In genomic region chr17:65741565-65741964, GRCm38 (mm10) we compare ENCODE assay signal across 22 mouse cellular contexts. TPM values are rescaled to one million over a fixed set of nuclear protein-coding genes. Genes with fewer than 3 reads are reported as not detected.
DNase-seq lines count a peak whose midpoint lies in the region; ATAC-seq and TF ChIP-seq lines count a peak whose summit lies in the region.
"Had no signal": no experiment of that assay in that cellular context is flagged by ENCODE, and none has a peak within 500 bp of the region (broad histone marks: within the 10 kb centered on the region; RNA-seq: fewer than 3 reads in every experiment).

No protein-coding gene starts in this region.

- no peak for DNase-seq in hindbrain, embryonic 11.5 days (ENCODE audit: low spot score)
- no peak for DNase-seq in midbrain, embryonic 14.5 days
- no peak for DNase-seq in midbrain, postnatal 0 days (ENCODE audit: low spot score)
- DNase-seq in right cerebral cortex, postnatal 4 days, result no peak
- DNase-seq: adrenal gland, postnatal 36 days; cerebellum, adult 11 months; cerebellum, adult 9-11 months; gastrocnemius, adult 2 months; heart, postnatal 4 days; kidney, adult 2 months; kidney, postnatal 10 days; lung, postnatal 4 days; right cerebral cortex, postnatal 25 days; thymus, postnatal 25 days had no signal

- no peaks in the 10 kb centered on the region for H3K36me3 ChIP-seq in hindbrain, embryonic 11.5 days (ENCODE audit: control insufficient read depth, insufficient read depth, low read length)
- no peaks in the 10 kb centered on the region for H3K36me3 ChIP-seq in hindbrain, embryonic 16.5 days (ENCODE audit: control insufficient read depth, insufficient read depth, low read length)
- no peaks in the 10 kb centered on the region for H3K36me3 ChIP-seq in midbrain, embryonic 14.5 days (ENCODE audit: control insufficient read depth, insufficient read depth, low read length)
- H3K36me3 ChIP-seq in midbrain, postnatal 0 days (ENCODE audit: insufficient read depth, low read length), result no peaks in the 10 kb centered on the region
- peaks cover 12% of the 10 kb centered on the region; the same call in 1 of the 2 replicates for H3K36me3 ChIP-seq in forebrain, embryonic 13.5 days (ENCODE audit: poor library complexity, severe bottlenecking)
- H3K36me3 ChIP-seq in neural tube, embryonic 12.5 days, result no peaks in the 10 kb centered on the region; the same call in 1 of the 2 replicates
- H3K36me3 ChIP-seq: stomach, embryonic 15.5 days had no signal

- H3K9ac ChIP-seq in hindbrain, embryonic 11.5 days (ENCODE audit: low read depth, low read length), result no peak overlapping the region
- H3K9ac ChIP-seq in hindbrain, embryonic 16.5 days (ENCODE audit: low read depth, low read length), result no peak overlapping the region
- H3K9ac ChIP-seq in midbrain, embryonic 14.5 days (replicated peaks; ENCODE audit: low read length), result no peak overlapping the region
- H3K9ac ChIP-seq in midbrain, postnatal 0 days (replicated peaks; ENCODE audit: low read length, poor library complexity, severe bottlenecking), result no peak overlapping the region
- no peak overlapping the region for H3K9ac ChIP-seq in forebrain, embryonic 13.5 days
- H3K9ac ChIP-seq in neural tube, embryonic 12.5 days, result no peak overlapping the region
- H3K9ac ChIP-seq: embryonic facial prominence, embryonic 12.5 days; stomach, embryonic 15.5 days had no signal

- H3K4me1 ChIP-seq in hindbrain, embryonic 11.5 days (replicated peaks; ENCODE audit: control insufficient read depth, insufficient read depth, low read length), result no peaks in the 10 kb centered on the region
- H3K4me1 ChIP-seq in hindbrain, embryonic 16.5 days (ENCODE audit: control insufficient read depth, insufficient read depth, low read depth, low read length), result peaks cover 11% of the 10 kb centered on the region
- peaks cover 19% of the 10 kb centered on the region for H3K4me1 ChIP-seq in midbrain, embryonic 14.5 days (ENCODE audit: control insufficient read depth, insufficient read depth, low read length)
- no peaks in the 10 kb centered on the region for H3K4me1 ChIP-seq in midbrain, postnatal 0 days (ENCODE audit: insufficient read depth, low read length)
- peaks cover 34% of the 10 kb centered on the region for H3K4me1 ChIP-seq in forebrain, embryonic 13.5 days
- H3K4me1 ChIP-seq in neural tube, embryonic 12.5 days, result peaks cover 13% of the 10 kb centered on the region
- H3K4me1 ChIP-seq: embryonic facial prominence, embryonic 12.5 days; stomach, embryonic 15.5 days had no signal

- no peak for ATAC-seq in hindbrain, embryonic 11.5 days (ENCODE audit: low FRiP score)
- no peak for ATAC-seq in hindbrain, embryonic 16.5 days
- ATAC-seq in midbrain, embryonic 14.5 days (ENCODE audit: low FRiP score, low TSS enrichment), result no peak
- no peak for ATAC-seq in midbrain, postnatal 0 days (ENCODE audit: low FRiP score)
- ATAC-seq in forebrain, embryonic 13.5 days, result no peak
- no peak for ATAC-seq in neural tube, embryonic 12.5 days (ENCODE audit: low FRiP score, low read depth)
- ATAC-seq in activated CD4-positive, CD25-positive, alpha-beta regulatory T cell, adult 4 months, result no peak

- H3K27me3 ChIP-seq in hindbrain, embryonic 11.5 days (ENCODE audit: control insufficient read depth, insufficient read depth, low read length), result no peaks in the 10 kb centered on the region
- no peaks in the 10 kb centered on the region for H3K27me3 ChIP-seq in hindbrain, embryonic 16.5 days (replicated peaks; ENCODE audit: control insufficient read depth, insufficient read depth, low read length)
- H3K27me3 ChIP-seq in midbrain, embryonic 14.5 days (ENCODE audit: control insufficient read depth, insufficient read depth, low read length), result no peaks in the 10 kb centered on the region
- H3K27me3 ChIP-seq in midbrain, postnatal 0 days (ENCODE audit: insufficient read depth, low read length), result no peaks in the 10 kb centered on the region
- H3K27me3 ChIP-seq in forebrain, embryonic 13.5 days, result no peaks in the 10 kb centered on the region
- H3K27me3 ChIP-seq in neural tube, embryonic 12.5 days (replicated peaks), result no peaks in the 10 kb centered on the region
- H3K27me3 ChIP-seq: embryonic facial prominence, embryonic 12.5 days; stomach, embryonic 15.5 days had no signal

- no peak for TF ChIP-seq CTCF in midbrain, postnatal 0 days (IDR thresholded peaks at IDR 0.05)

- no peak overlapping the region for H3K4me3 ChIP-seq in hindbrain, embryonic 11.5 days (ENCODE audit: low read depth, low read length)
- H3K4me3 ChIP-seq in hindbrain, embryonic 16.5 days (ENCODE audit: low read length), result no peak overlapping the region
- H3K4me3 ChIP-seq in midbrain, embryonic 14.5 days (replicated peaks; ENCODE audit: low read depth, low read length), result no peak overlapping the region
- no peak overlapping the region for H3K4me3 ChIP-seq in midbrain, postnatal 0 days (ENCODE audit: low read depth, low read length)
- H3K4me3 ChIP-seq in forebrain, embryonic 13.5 days, result no peak overlapping the region
- no peak overlapping the region for H3K4me3 ChIP-seq in neural tube, embryonic 12.5 days
- H3K4me3 ChIP-seq: embryonic facial prominence, embryonic 12.5 days; gastrocnemius, adult 2 months; heart, embryonic 10.5 days; myocyte; stomach, embryonic 15.5 days had no signal

- no peak overlapping the region for H3K4me2 ChIP-seq in hindbrain, embryonic 11.5 days (replicated peaks; ENCODE audit: low read depth, low read length)
- H3K4me2 ChIP-seq in hindbrain, embryonic 16.5 days (ENCODE audit: low read length), result no peak overlapping the region
- no peak overlapping the region for H3K4me2 ChIP-seq in midbrain, embryonic 14.5 days (ENCODE audit: low read length)
- no peak overlapping the region for H3K4me2 ChIP-seq in midbrain, postnatal 0 days (ENCODE audit: low read depth, low read length, poor library complexity, severe bottlenecking)
- H3K4me2 ChIP-seq in forebrain, embryonic 13.5 days, result no peak overlapping the region
- no peak overlapping the region for H3K4me2 ChIP-seq in neural tube, embryonic 12.5 days (replicated peaks)
- H3K4me2 ChIP-seq: embryonic facial prominence, embryonic 12.5 days; stomach, embryonic 15.5 days had no signal

- 87% methylated on average over 4 of the region's 4 CpGs for WGBS in hindbrain, embryonic 11.5 days
- WGBS in hindbrain, embryonic 16.5 days, result 88% methylated on average over 4 of the region's 4 CpGs
- WGBS in midbrain, embryonic 14.5 days, result 89% methylated on average over 4 of the region's 4 CpGs
- 93% methylated on average over 4 of the region's 4 CpGs for WGBS in midbrain, postnatal 0 days
- 86% methylated on average over 4 of the region's 4 CpGs for WGBS in forebrain, embryonic 13.5 days
- WGBS in neural tube, embryonic 12.5 days, result 86% methylated on average over 4 of the region's 4 CpGs

- no peaks in the 10 kb centered on the region for H3K9me3 ChIP-seq in hindbrain, embryonic 11.5 days (ENCODE audit: control insufficient read depth, low read length)
- no peaks in the 10 kb centered on the region for H3K9me3 ChIP-seq in hindbrain, embryonic 16.5 days (ENCODE audit: control insufficient read depth, low read length)
- H3K9me3 ChIP-seq in midbrain, embryonic 14.5 days (ENCODE audit: control insufficient read depth, low read length), result no peaks in the 10 kb centered on the region
- no peaks in the 10 kb centered on the region for H3K9me3 ChIP-seq in midbrain, postnatal 0 days (ENCODE audit: low read length)
- H3K9me3 ChIP-seq in forebrain, embryonic 13.5 days (replicated peaks), result no peaks in the 10 kb centered on the region
- no peaks in the 10 kb centered on the region for H3K9me3 ChIP-seq in neural tube, embryonic 12.5 days
- H3K9me3 ChIP-seq: embryonic facial prominence, embryonic 12.5 days; heart, embryonic 10.5 days; stomach, embryonic 15.5 days had no signal

- 0 out of 2 replicates have a peak overlapping the region, but pooled peaks have one; percentile 54 for H3K27ac ChIP-seq in hindbrain, embryonic 11.5 days (ENCODE audit: low read depth, low read length)
- no peak overlapping the region for H3K27ac ChIP-seq in hindbrain, embryonic 16.5 days (ENCODE audit: low read depth, low read length)
- H3K27ac ChIP-seq in midbrain, embryonic 14.5 days (replicated peaks; ENCODE audit: low read depth, low read length), result peak overlapping the region; percentile 77; the same call in 1 of the 2 replicates
- H3K27ac ChIP-seq in midbrain, postnatal 0 days (ENCODE audit: low read depth, low read length), result no peak overlapping the region
- peak overlapping the region; percentile 68; the same call in 1 of the 2 replicates for H3K27ac ChIP-seq in forebrain, embryonic 13.5 days
- H3K27ac ChIP-seq in neural tube, embryonic 12.5 days, result peak overlapping the region; percentile 50; the same call in 1 of the 2 replicates
- H3K27ac ChIP-seq: embryonic facial prominence, embryonic 12.5 days; gastrocnemius, adult 2 months; heart, embryonic 10.5 days; stomach, embryonic 15.5 days had no signal

RNA-seq across cellular contexts. Expression of gene Rab31, which starts 31.0 kb away (rescaled TPM):
- polyA plus RNA-seq in hindbrain, embryonic 11.5 days (2014; fragmentation: Nextera tagmentation; extraction: Ambion mirVana), result 74.8 and 82.0 TPM in 2 replicates
- polyA plus RNA-seq in hindbrain, embryonic 16.5 days (2015; fragmentation: Nextera tagmentation; extraction: Ambion mirVana), result 70.0 and 73.8 TPM in 2 replicates
- polyA plus RNA-seq in midbrain, embryonic 14.5 days (2014; fragmentation: Nextera tagmentation; extraction: Ambion mirVana), result 67.8 and 90.2 TPM in 2 replicates
- total RNA-seq in midbrain, postnatal 0 days (2014; rRNA removed), result 81.1 and 88.1 TPM in 2 replicates
- polyA plus RNA-seq in midbrain, postnatal 0 days (2015; fragmentation: Nextera tagmentation; extraction: Ambion mirVana), result 66.8 and 67.6 TPM in 2 replicates
- polyA plus RNA-seq in forebrain, embryonic 13.5 days (2015; fragmentation: Nextera tagmentation; extraction: Ambion mirVana), result 66.6 and 81.7 TPM in 2 replicates
- polyA plus RNA-seq in neural tube, embryonic 12.5 days (2016; fragmentation: Nextera tagmentation; extraction: Ambion mirVana), result 72.5 and 73.3 TPM in 2 replicates
- polyA plus RNA-seq in activated CD4-positive, CD25-positive, alpha-beta regulatory T cell, adult 4 months (2017; shearing (Covaris generic)), result 1 to 10 TPM; 2.6 to 3.0 TPM

RNA-seq across cellular contexts. Expression of gene Ppp4r1, which starts 40.8 kb away (rescaled TPM):
- polyA plus RNA-seq in hindbrain, embryonic 11.5 days (2014; fragmentation: Nextera tagmentation; extraction: Ambion mirVana), result 48.9 and 56.8 TPM in 2 replicates
- polyA plus RNA-seq in hindbrain, embryonic 16.5 days (2015; fragmentation: Nextera tagmentation; extraction: Ambion mirVana), result 37.1 and 41.3 TPM in 2 replicates
- polyA plus RNA-seq in midbrain, embryonic 14.5 days (2014; fragmentation: Nextera tagmentation; extraction: Ambion mirVana), result 45.0 and 54.0 TPM in 2 replicates
- 45.6 and 58.3 TPM in 2 replicates for total RNA-seq in midbrain, postnatal 0 days (2014; rRNA removed)
- polyA plus RNA-seq in midbrain, postnatal 0 days (2015; fragmentation: Nextera tagmentation; extraction: Ambion mirVana), result 24.2 and 28.6 TPM in 2 replicates
- polyA plus RNA-seq in forebrain, embryonic 13.5 days (2015; fragmentation: Nextera tagmentation; extraction: Ambion mirVana), result 46.5 and 50.1 TPM in 2 replicates
- 54.4 and 57.7 TPM in 2 replicates for polyA plus RNA-seq in neural tube, embryonic 12.5 days (2016; fragmentation: Nextera tagmentation; extraction: Ambion mirVana)
- polyA plus RNA-seq in activated CD4-positive, CD25-positive, alpha-beta regulatory T cell, adult 4 months (2017; shearing (Covaris generic)), result 10 to 100 TPM; 20.0 to 21.8 TPM

Comparison
In these comparisons a context has a peak if more than half of its experiments do, and no peak if none do; other contexts are left out.
1. H3K27ac ChIP-seq: peak in hindbrain, embryonic 11.5 days (single experiment), midbrain, embryonic 14.5 days (single experiment), forebrain, embryonic 13.5 days (single experiment) and neural tube, embryonic 12.5 days (single experiment); none in hindbrain, embryonic 16.5 days (single experiment) and midbrain, postnatal 0 days (single experiment).
2. RNA of gene Rab31, which starts 31.0 kb away (polyA plus RNA-seq): 67.8 to 90.2 TPM in midbrain, embryonic 14.5 days, 74.8 to 82.0 TPM in hindbrain, embryonic 11.5 days, 72.5 to 73.3 TPM in neural tube, embryonic 12.5 days, 70.0 to 73.8 TPM in hindbrain, embryonic 16.5 days, 66.8 to 67.6 TPM in midbrain, postnatal 0 days and 66.6 to 81.7 TPM in forebrain, embryonic 13.5 days; 2.6 to 3.0 TPM in activated CD4-positive, CD25-positive, alpha-beta regulatory T cell, adult 4 months; every median in the first group is over 10 times any median in the second.